Mouse (Mus musculus) bone marrow, adult 2 months (tissue): ENCODE measurements at regions not wholly inside any gene's neighbourhood (a gene's known extent, or its start where the extent isn't known, plus 50 kb on each side); places are given as distances from the start of the nearest gene placed in this dataset.

ENCODE experiments used
- CTCF ChIP-seq: fragments of 200-500 bp; IDR thresholded peaks from 2 replicates; pipeline ENCODE4 v1.5.1; 2011; ENCODE audit warnings: low read length, control low read depth; ENCODE audit not compliant: control insufficient read depth, insufficient read depth
- POLR2A ChIP-seq: fragments of 200-500 bp; IDR thresholded peaks from 2 replicates; pipeline ENCODE4 v1.6.1; 2011; ENCODE audit warnings: low read depth, mild to moderate bottlenecking, control low read depth, low read length, borderline replicate concordance; ENCODE audit not compliant: control insufficient read depth

GRCm38 (mm10) chr10:118083035-118083720 is 58.4 kb upstream of the Mdm1 start:
- TF ChIP-seq CTCF (no peak), POLR2A (no peak)
